Comparison of ENCODE assay signal across 10 mouse cellular contexts in genomic region chr5:32712221-32713041, GRCm38 (mm10).
DNase-seq lines count a peak whose midpoint lies in the region; ATAC-seq and TF ChIP-seq lines count a peak whose summit lies in the region.
"Had no signal": no experiment of that assay in that cellular context is flagged by ENCODE, and none has a peak within 500 bp of the region (broad histone marks: within the 10 kb centered on the region; RNA-seq: fewer than 3 reads in every experiment).

No protein-coding gene starts in this region.

- no peaks in the 10 kb centered on the region for H3K27me3 ChIP-seq in MEL (ENCODE audit: control insufficient read depth in 1 of 2, insufficient read depth in 2 of 2, low read length in 2 of 2)
- no peaks in the 10 kb centered on the region for H3K27me3 ChIP-seq in midbrain, embryonic 12.5 days

- no peak overlapping the region for H3K9ac ChIP-seq in MEL (ENCODE audit: control insufficient read depth, low read depth, low read length, poor library complexity, severe bottlenecking)
- no peak overlapping the region for H3K9ac ChIP-seq in midbrain, embryonic 12.5 days (replicated peaks)

- no peak for DNase-seq in gastrocnemius, adult 2 months
- DNase-seq in gastrocnemius, adult 8-10 months (ENCODE audit: low spot score in 2 of 2) = no peak
- DNase-seq in MEL (ENCODE audit: low read depth, low spot score) = peak; percentile 79
- DNase-seq in forelimb bud, embryonic 11.5 days (ENCODE audit: low read depth, low spot score) = peak; percentile 67
- DNase-seq in c-Kit-positive CD71-positive TER-119-positive erythroid progenitor cells, embryonic 14.5 days (ENCODE audit: low spot score) = no peak
- DNase-seq in thymus, postnatal 14 days = no peak
- DNase-seq in gastrocnemius, postnatal 10 days = no peak
- DNase-seq: gastrocnemius, postnatal 36 days; lung, adult 2 months had no signal

- H3K79me2 ChIP-seq in MEL (ENCODE audit: control insufficient read depth, insufficient read depth, low read length, poor library complexity) = no peaks in the 10 kb centered on the region

- no peak for TF ChIP-seq RAD21 in MEL (IDR thresholded peaks at IDR 0.05; ENCODE audit: low read depth, low read length)

- no peak for ATAC-seq in midbrain, embryonic 12.5 days (ENCODE audit: low FRiP score, low read depth)

- no peak for TF ChIP-seq POLR2A in MEL (IDR thresholded peaks at IDR 0.05; ENCODE audit: control insufficient read depth in 1 of 2, insufficient read depth in 1 of 2, low read depth in 1 of 2, low read length in 2 of 2, poor library complexity in 1 of 2)

- no peak for TF ChIP-seq EP300 in MEL (IDR thresholded peaks at IDR 0.05; ENCODE audit: low read depth in 1 of 2, low read length in 2 of 2)

- intact Hi-C loops in gastrocnemius, adult 2 months (cut with DNase I) = loop anchor here (5.0 to 10.0 kb wide), 3 partner anchors 125 to 320 kb away; partner anchors contain the start of gene Prr14l

- no peaks in the 10 kb centered on the region for H3K9me3 ChIP-seq in MEL (replicated peaks; ENCODE audit: insufficient read depth, low read length)
- no peaks in the 10 kb centered on the region for H3K9me3 ChIP-seq in midbrain, embryonic 12.5 days

- peak overlapping the region; percentile 72 for H3K4me2 ChIP-seq in midbrain, embryonic 12.5 days (replicated peaks)

- H3K4me3 ChIP-seq in gastrocnemius, adult 2 months = peak overlapping the region; percentile 86
- H3K4me3 ChIP-seq in MEL (ENCODE audit: control insufficient read depth in 1 of 2, insufficient read depth in 1 of 2, low read depth in 2 of 2, low read length in 2 of 2) = no peak overlapping the region
- H3K4me3 ChIP-seq in midbrain, embryonic 12.5 days = peak overlapping the region; percentile 66; the same call in 1 of the 2 replicates

- no peak for TF ChIP-seq CTCF in gastrocnemius, adult 2 months (IDR thresholded peaks at IDR 0.05)
- TF ChIP-seq CTCF in MEL (IDR thresholded peaks at IDR 0.05 in 2 of 3, conservative IDR thresholded peaks at IDR 0.05 in 1 of 3; ENCODE audit: control insufficient read depth in 1 of 3, insufficient read depth in 1 of 3, low read depth in 2 of 3, low read length in 3 of 3, poor library complexity in 1 of 3, severe bottlenecking in 1 of 3) = no peak

- WGBS in midbrain, embryonic 12.5 days = 70% methylated on average over 4 of the region's 4 CpGs

- no peaks in the 10 kb centered on the region for H3K36me3 ChIP-seq in MEL (ENCODE audit: control insufficient read depth in 1 of 2, insufficient read depth in 2 of 2, low read length in 2 of 2)
- no peaks in the 10 kb centered on the region for H3K36me3 ChIP-seq in midbrain, embryonic 12.5 days

- H3K4me1 ChIP-seq in MEL (ENCODE audit: control insufficient read depth in 1 of 2, insufficient read depth in 2 of 2, low read length in 2 of 2) = no peaks in the 10 kb centered on the region
- peaks cover 10% of the 10 kb centered on the region; the same call in 1 of the 2 replicates for H3K4me1 ChIP-seq in midbrain, embryonic 12.5 days

- H3K27ac ChIP-seq in gastrocnemius, adult 2 months = no peak overlapping the region
- no peak overlapping the region for H3K27ac ChIP-seq in MEL (ENCODE audit: control insufficient read depth, low read depth, low read length)
- peak overlapping the region; percentile 82 for H3K27ac ChIP-seq in midbrain, embryonic 12.5 days (replicated peaks)

TF ChIP-seq in MEL, 35 proteins besides CTCF, POLR2A, EP300 and RAD21:
- no peak for TF ChIP-seq KAT2A (conservative IDR thresholded peaks at IDR 0.05; ENCODE audit: low read depth, low read length)
- peak; percentile 52; the same call in 1 of the 2 replicates for TF ChIP-seq MAFK (IDR thresholded peaks at IDR 0.05; ENCODE audit: borderline replicate concordance, low read depth, low read length)

Comparison
In these comparisons a context has a peak if more than half of its experiments do, and no peak if none do; other contexts are left out.
1. DNase-seq: peak in MEL (single experiment) and forelimb bud, embryonic 11.5 days (single experiment); none in gastrocnemius, adult 2 months (single experiment), gastrocnemius, adult 8-10 months (0 of 2), c-Kit-positive CD71-positive TER-119-positive erythroid progenitor cells, embryonic 14.5 days (single experiment), thymus, postnatal 14 days (single experiment) and gastrocnemius, postnatal 10 days (single experiment).
2. H3K4me3 ChIP-seq: peak in gastrocnemius, adult 2 months (single experiment) and midbrain, embryonic 12.5 days (single experiment); none in MEL (0 of 2).